8 mouse cellular contexts compared by ENCODE assay signal in the genomic region with DNA sequence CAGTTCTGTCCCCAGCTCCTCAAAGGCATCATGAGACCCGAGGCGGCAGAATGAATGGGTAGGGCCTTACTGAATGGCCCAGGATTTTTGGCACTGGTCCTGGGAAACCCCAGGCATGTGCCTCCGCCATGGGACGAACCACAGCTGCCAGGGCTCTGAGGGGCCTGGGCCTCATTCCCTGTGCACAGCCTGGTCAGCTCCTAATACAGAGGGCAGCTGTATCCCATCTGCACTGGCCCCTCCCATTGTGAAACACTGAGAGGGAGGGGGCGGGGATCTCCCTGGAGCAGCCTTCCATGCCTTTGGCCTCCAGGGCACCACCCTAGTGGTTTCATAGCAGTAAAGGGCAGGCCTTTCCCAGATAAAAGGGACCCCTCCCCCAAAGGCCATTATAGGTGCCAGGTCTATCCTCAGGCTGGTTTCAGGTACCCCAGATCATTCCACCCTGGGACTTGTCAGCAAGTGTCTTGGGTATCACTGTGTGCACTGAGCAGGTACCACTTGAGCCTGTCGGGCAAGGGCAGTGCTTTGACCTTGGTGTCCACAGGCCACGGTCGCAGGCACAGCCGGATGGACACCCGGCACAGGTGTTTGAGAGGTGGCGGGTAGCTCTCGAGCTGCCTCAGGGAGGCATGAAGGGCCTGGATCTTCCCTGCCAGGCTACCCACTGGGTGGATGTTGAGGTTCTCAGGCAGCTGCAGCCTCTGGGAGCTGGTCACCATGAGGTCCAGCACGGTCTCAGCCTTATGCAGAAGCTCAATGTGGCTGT. TPM values are rescaled to one million over a fixed set of nuclear protein-coding genes. Genes with fewer than 3 reads are reported as not detected.
DNase-seq lines count a peak whose midpoint lies in the region; ATAC-seq lines count a peak whose summit lies in the region.

No protein-coding gene starts in this region.

- H3K4me2 ChIP-seq in hindbrain, embryonic 16.5 days (ENCODE audit: low read length) = no peak overlapping the region
- no peak overlapping the region for H3K4me2 ChIP-seq in liver, embryonic 11.5 days

- H3K9me3 ChIP-seq in hindbrain, embryonic 16.5 days (ENCODE audit: control insufficient read depth, low read length) = no peaks in the 10 kb centered on the region
- H3K9me3 ChIP-seq in liver, embryonic 11.5 days (ENCODE audit: control insufficient read depth, low read length) = no peaks in the 10 kb centered on the region

- peaks cover 16% of the 10 kb centered on the region for H3K4me1 ChIP-seq in hindbrain, embryonic 16.5 days (ENCODE audit: control insufficient read depth, insufficient read depth, low read depth, low read length)
- H3K4me1 ChIP-seq in liver, embryonic 11.5 days (replicated peaks; ENCODE audit: control insufficient read depth, insufficient read depth, low read length) = peaks cover 14% of the 10 kb centered on the region

- 71% methylated on average over 13 of the region's 13 CpGs for WGBS in hindbrain, embryonic 16.5 days
- 88% methylated on average over 13 of the region's 13 CpGs for WGBS in liver, embryonic 11.5 days

- no peaks in the 10 kb centered on the region for H3K27me3 ChIP-seq in hindbrain, embryonic 16.5 days (replicated peaks; ENCODE audit: control insufficient read depth, insufficient read depth, low read length)
- no peaks in the 10 kb centered on the region for H3K27me3 ChIP-seq in liver, embryonic 11.5 days (replicated peaks; ENCODE audit: control insufficient read depth, insufficient read depth, low read length)

- no peak overlapping the region for H3K4me3 ChIP-seq in hindbrain, embryonic 16.5 days (ENCODE audit: low read length)
- H3K4me3 ChIP-seq in liver, embryonic 11.5 days (ENCODE audit: low read depth, low read length) = no peak overlapping the region

- H3K36me3 ChIP-seq in hindbrain, embryonic 16.5 days (ENCODE audit: control insufficient read depth, insufficient read depth, low read length) = peaks cover 46% of the 10 kb centered on the region
- H3K36me3 ChIP-seq in liver, embryonic 11.5 days (ENCODE audit: control insufficient read depth, insufficient read depth, low read length) = peaks cover 60% of the 10 kb centered on the region

- peak; percentile 38; the same call in 1 of the 2 replicates for ATAC-seq in hindbrain, embryonic 16.5 days
- ATAC-seq in liver, embryonic 11.5 days (replicated peaks; ENCODE audit: low FRiP score) = no peak

- H3K9ac ChIP-seq in hindbrain, embryonic 16.5 days (ENCODE audit: low read depth, low read length) = no peak overlapping the region
- H3K9ac ChIP-seq in liver, embryonic 11.5 days (ENCODE audit: low read depth, low read length) = no peak overlapping the region

- DNase-seq in gastrocnemius, postnatal 10 days = peak; percentile 58
- DNase-seq in gastrocnemius, adult 8-10 months (ENCODE audit: low spot score in 2 of 2) = no peak
- DNase-seq in CD4-positive helper T cell, adult 2 months (ENCODE audit: low read depth, low spot score) = peak; percentile 12
- peak; percentile 73 for DNase-seq in fibroblast of lung, adult 2 months (ENCODE audit: low read depth)
- no peak for DNase-seq in liver, embryonic 11.5 days (ENCODE audit: low spot score)
- peak; percentile 69 to 79 for DNase-seq in urinary bladder, postnatal 4 days (ENCODE audit: low spot score in 2 of 2)
- DNase-seq in thymus, postnatal 14 days = no peak

- H3K27ac ChIP-seq in hindbrain, embryonic 16.5 days (ENCODE audit: low read depth, low read length) = peak overlapping the region; percentile 25; the same call in 1 of the 2 replicates
- 0 out of 2 replicates have a peak overlapping the region, but pooled peaks have one; percentile 3 for H3K27ac ChIP-seq in liver, embryonic 11.5 days (ENCODE audit: low read depth, low read length)

RNA-seq across cellular contexts. Expression of a gene that starts 6.6 kb away (rescaled TPM):
- total RNA-seq in gastrocnemius, postnatal 10 days (2021) = 1 to 10 TPM; 8.9 to 9.0 TPM
- total RNA-seq in gastrocnemius, adult 8-10 months (2022) = 1 to 10 TPM; 6.3 to 7.9 (median 7.2) TPM
- 44.9 and 47.2 TPM in 2 replicates for polyA plus RNA-seq in hindbrain, embryonic 16.5 days (2015; fragmentation: Nextera tagmentation; extraction: Ambion mirVana)
- 44.2 and 45.6 TPM in 2 replicates for polyA plus RNA-seq in liver, embryonic 11.5 days (2014; fragmentation: Nextera tagmentation; extraction: Ambion mirVana)

RNA-seq across cellular contexts. Expression of a gene that starts 11.2 kb away (rescaled TPM):
- 1 to 10 TPM; 4.3 to 4.8 TPM for total RNA-seq in gastrocnemius, postnatal 10 days (2021)
- total RNA-seq in gastrocnemius, adult 8-10 months (2022) = 1 to 10 TPM in 1 of 4 experiments, under 1 TPM in 3; 0.65 to 2.0 (median 0.78) TPM
- polyA plus RNA-seq in hindbrain, embryonic 16.5 days (2015; fragmentation: Nextera tagmentation; extraction: Ambion mirVana) = 2.3 and 2.5 TPM in 2 replicates
- 8.2 and 9.4 TPM in 2 replicates for polyA plus RNA-seq in liver, embryonic 11.5 days (2014; fragmentation: Nextera tagmentation; extraction: Ambion mirVana)

RNA-seq across cellular contexts. Expression of a gene that starts 15.9 kb away (rescaled TPM):
- 10 to 100 TPM; 20.1 to 22.8 TPM for total RNA-seq in gastrocnemius, postnatal 10 days (2021)
- 10 to 100 TPM in 3 of 4 experiments, 1 to 10 TPM in 1; 9.7 to 14.5 (median 13.3) TPM for total RNA-seq in gastrocnemius, adult 8-10 months (2022)
- 99.3 and 108 TPM in 2 replicates for polyA plus RNA-seq in hindbrain, embryonic 16.5 days (2015; fragmentation: Nextera tagmentation; extraction: Ambion mirVana)
- polyA plus RNA-seq in liver, embryonic 11.5 days (2014; fragmentation: Nextera tagmentation; extraction: Ambion mirVana) = 75.9 and 85.2 TPM in 2 replicates

RNA-seq across cellular contexts. Expression of a gene that starts 20.1 kb away (rescaled TPM):
- total RNA-seq in gastrocnemius, postnatal 10 days (2021) = 1 to 10 TPM in 1 of 2 experiments, under 1 TPM in 1; 0.33 to 1.1 TPM
- total RNA-seq in gastrocnemius, adult 8-10 months (2022) = 10 to 100 TPM in 2 of 4 experiments, 1 to 10 TPM in 1, under 1 TPM in 1; 0.80 to 25.5 (median 10.2) TPM
- 1.4 and 1.5 TPM in 2 replicates for polyA plus RNA-seq in hindbrain, embryonic 16.5 days (2015; fragmentation: Nextera tagmentation; extraction: Ambion mirVana)
- 0.40 and 0.75 TPM in 2 replicates for polyA plus RNA-seq in liver, embryonic 11.5 days (2014; fragmentation: Nextera tagmentation; extraction: Ambion mirVana)

Comparison
In these comparisons a context has a peak if more than half of its experiments do, and no peak if none do; other contexts are left out.
1. DNase-seq: peak in gastrocnemius, postnatal 10 days (single experiment), CD4-positive helper T cell, adult 2 months (single experiment), fibroblast of lung, adult 2 months (single experiment) and urinary bladder, postnatal 4 days (2 of 2); none in gastrocnemius, adult 8-10 months (0 of 2), liver, embryonic 11.5 days (single experiment) and thymus, postnatal 14 days (single experiment).